Mouse (Mus musculus) myocyte (in vitro differentiated cells): ENCODE results near the gene Adk.

Experiments
- E2F4 ChIP-seq: IDR thresholded peaks from one replicate; pipeline ENCODE4 v1.6.1; 2011; ENCODE audit warnings: mild to moderate bottlenecking, control low read depth, moderate library complexity; ENCODE audit not compliant: insufficient read depth
- MAX ChIP-seq: IDR thresholded peaks from one replicate; pipeline ENCODE4 v1.6.1; 2011; ENCODE audit warnings: low read depth, mild to moderate bottlenecking, control low read depth
- MYOG ChIP-seq, 3 experiments: IDR thresholded peaks; one replicate each; pipeline ENCODE4 v1.6.1; 2011; ENCODE audit warnings: control low read depth in 2 of 3, low read depth in 2 of 3, mild to moderate bottlenecking in 2 of 3; ENCODE audit not compliant: insufficient read length in 2 of 3, control insufficient read depth in 1 of 3, insufficient read depth in 1 of 3
- POLR2A ChIP-seq: IDR thresholded peaks from one replicate; pipeline ENCODE4 v1.6.1; 2011; ENCODE audit warnings: low read depth, mild to moderate bottlenecking, control low read depth, moderate library complexity; ENCODE audit not compliant: insufficient read length
- USF1 ChIP-seq: IDR thresholded peaks from one replicate; pipeline ENCODE4 v1.6.1; 2011; ENCODE audit warnings: low read depth, mild to moderate bottlenecking, control low read depth, moderate library complexity

DNA sequence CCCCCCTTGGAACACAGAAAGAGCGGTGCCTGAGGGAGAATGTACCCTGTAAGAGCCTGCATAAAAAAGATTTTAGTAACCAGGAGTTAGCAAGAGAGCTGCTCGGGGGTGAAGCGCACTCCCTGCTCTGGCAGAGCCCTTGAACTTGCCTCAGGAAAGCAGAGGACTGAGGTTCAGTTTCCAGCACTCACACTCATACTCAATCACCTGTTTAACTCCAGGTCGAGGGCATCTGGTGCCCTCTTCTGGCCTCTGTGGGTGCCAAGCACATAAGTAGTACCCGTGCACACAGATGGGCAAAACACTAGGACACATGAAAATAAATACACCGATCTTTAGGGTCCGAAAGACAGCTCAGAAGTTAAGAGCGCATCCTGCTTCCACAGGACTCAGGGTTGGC lies 427.2 kb downstream of the Adk start:
- TF ChIP-seq E2F4 = no peak
- TF ChIP-seq MYOG (IDR thresholded peaks at IDR 0.05; ENCODE audit: control insufficient read depth in 1 of 3, insufficient read depth in 1 of 3, insufficient read length in 2 of 3, low read depth in 2 of 3) = no peak
- no peak for TF ChIP-seq POLR2A
- TF ChIP-seq MAX = no peak
- TF ChIP-seq USF1 = no peak
